Mouse (Mus musculus) thymus, postnatal 0 days (tissue): ENCODE results near the gene Ficd. TPM values are rescaled to one million over a fixed set of nuclear protein-coding genes. Genes with fewer than 3 reads are reported as not detected.

Experiments used
- polyA plus RNA-seq: library from polyadenylated mRNA; unstranded; fragments of >200 nt; fragmentation: Nextera tagmentation; extraction: Ambion mirVana; gene quantifications from 2 replicates; pipeline ENCODE4 v1.2.1, GENCODE M21; 2015

Gene Ficd
- polyA plus RNA-seq, 1 experiment from 2014 or later: 6.0 TPM

Other genes starting within 250 kb of the Ficd start
- 0.10 and 0.23 TPM in 2 replicates for gene Wscd2, start 245.5 kb upstream of the Ficd start, polyA plus RNA-seq
- gene Cmklr1, start 85.4 kb upstream of the Ficd start, polyA plus RNA-seq: 2.9 and 3.8 TPM in 2 replicates
- not detected in 2 replicates for gene 1700069L16Rik, start 11.0 kb upstream of the Ficd start, polyA plus RNA-seq
- gene Sart3, start 36.7 kb downstream of the Ficd start, polyA plus RNA-seq: 29.4 and 34.4 TPM in 2 replicates
- 146 and 152 TPM in 2 replicates for gene Iscu, start 36.9 kb downstream of the Ficd start, polyA plus RNA-seq
- gene Tmem119, start 64.7 kb downstream of the Ficd start, polyA plus RNA-seq: 6.1 and 7.0 TPM in 2 replicates
- gene Selplg, start 96.8 kb downstream of the Ficd start, polyA plus RNA-seq: 205 and 252 TPM in 2 replicates
- 71.3 and 75.3 TPM in 2 replicates for gene Coro1c, start 173.0 kb downstream of the Ficd start, polyA plus RNA-seq